Mouse (Mus musculus): Measurements from ENCODE around the gene Fxyd2.

Gene Fxyd2

GRCm38 (mm10) chr9:45429392-45429791 is 29.9 kb downstream of the Fxyd2 start:
- no peak for DNase-seq (ENCODE audit: low spot score)

GRCm38 (mm10) chr9:45429951-45430697 is 30.7 kb downstream of the Fxyd2 start:
- no peak for DNase-seq (ENCODE audit: low spot score)

DNA sequence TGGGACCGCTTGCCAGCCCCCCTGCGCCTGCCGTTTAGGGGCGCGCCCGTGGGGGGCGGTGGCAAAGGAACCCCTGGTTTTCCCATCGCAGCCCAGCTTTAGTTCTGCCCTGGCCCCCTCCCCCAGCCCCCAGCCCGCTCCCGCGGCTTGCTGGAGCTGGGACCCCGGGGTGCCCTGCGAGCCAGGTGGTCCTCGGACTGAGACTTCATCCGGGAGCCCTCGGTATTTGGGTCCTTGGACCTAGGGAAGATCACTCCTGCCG is 31.2 kb downstream of the Fxyd2 start:
- DNase-seq (ENCODE audit: low spot score) = no peak

DNA sequence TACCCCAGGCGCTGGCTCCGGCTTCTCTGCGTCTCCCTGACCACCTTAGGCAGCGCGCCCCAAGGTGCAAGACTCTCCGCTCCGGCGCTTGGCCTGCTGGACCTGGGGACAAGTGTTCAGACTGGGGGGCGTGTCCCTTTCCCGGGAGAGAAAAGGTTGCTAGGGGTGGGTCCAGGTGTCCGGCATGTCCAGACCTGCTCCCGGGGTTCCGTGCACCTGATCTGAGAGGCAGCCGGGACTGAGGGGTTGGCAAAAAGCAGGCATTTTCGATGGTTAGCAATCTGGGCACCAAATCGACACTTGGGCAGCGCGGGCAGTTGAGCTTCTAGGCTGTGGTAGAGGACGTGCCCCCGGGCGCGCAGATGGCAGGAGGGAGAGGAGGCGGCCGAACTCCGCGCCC is 31.7 kb downstream of the Fxyd2 start:
- no peak for DNase-seq (ENCODE audit: low spot score)

GRCm38 (mm10) chr9:45432639-45433038 is 33.2 kb downstream of the Fxyd2 start:
- no peak for DNase-seq (ENCODE audit: low spot score)

DNA sequence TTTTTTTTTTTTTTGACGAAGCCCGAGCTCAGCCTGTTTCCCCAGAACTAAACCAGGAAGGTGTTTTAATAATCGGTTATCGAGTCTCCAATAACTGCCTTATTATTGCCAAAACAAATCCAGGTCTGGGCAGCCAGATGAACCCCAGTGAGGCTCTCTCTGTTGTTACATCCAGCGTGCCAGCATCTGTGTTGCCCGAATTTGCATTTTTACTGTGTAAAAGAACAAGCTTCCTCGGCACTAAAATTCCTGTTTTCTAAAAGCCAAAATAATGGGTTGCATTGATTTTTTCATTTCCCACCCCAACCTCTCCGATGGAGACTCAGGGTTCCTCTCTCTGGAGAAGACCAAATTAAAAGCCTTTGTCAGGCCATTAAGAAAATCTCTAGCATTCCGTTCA is 33.6 kb downstream of the Fxyd2 start:
- DNase-seq (ENCODE audit: low spot score) = no peak

DNA sequence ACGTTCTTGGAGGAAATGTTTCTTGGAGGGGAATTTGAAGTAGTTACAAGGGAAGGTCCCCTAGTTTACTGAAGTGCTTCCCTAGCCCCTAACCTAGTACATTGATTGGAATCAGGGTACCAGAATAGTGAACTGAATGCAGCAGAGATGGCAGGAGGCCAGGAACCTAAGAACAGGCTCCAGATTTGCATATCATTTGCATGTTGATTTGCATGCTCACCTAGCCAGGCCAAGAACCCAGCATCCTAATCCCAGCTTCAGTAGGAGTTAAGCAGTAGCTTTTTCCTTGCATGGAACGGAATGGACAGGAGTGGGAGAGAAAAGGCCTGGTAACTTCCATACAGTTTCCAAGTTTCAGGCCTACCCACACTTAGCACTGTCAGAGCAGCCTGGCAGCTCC is 34.7 kb downstream of the Fxyd2 start:
- no peak for DNase-seq (ENCODE audit: low spot score)

DNA sequence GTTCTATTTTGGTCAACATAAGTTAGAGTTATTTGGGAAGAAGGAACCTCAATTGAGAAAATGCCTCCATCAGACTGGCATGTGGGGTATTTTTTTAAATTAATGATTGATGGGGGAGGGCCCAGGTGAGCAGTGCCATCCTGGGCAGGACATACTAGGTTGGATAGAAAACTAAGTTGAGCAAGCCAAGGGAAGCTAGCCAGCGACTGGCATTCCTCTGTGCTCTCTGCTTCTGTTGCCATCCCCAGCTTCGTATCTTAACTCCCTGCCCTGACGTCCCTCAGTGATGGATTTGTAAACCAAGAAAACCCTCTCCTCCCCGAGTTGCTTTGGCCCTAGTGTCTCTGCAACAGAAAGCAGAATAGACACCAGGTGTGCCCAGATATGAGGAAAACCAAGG is 39.6 kb downstream of the Fxyd2 start:
- no peak for DNase-seq (ENCODE audit: low spot score)

- no peak for DNase-seq (ENCODE audit: low spot score)
Observed at GRCm38 (mm10) chr9:45440083-45440784, 40.8 kb downstream of the Fxyd2 start.

GRCm38 (mm10) chr9:45444251-45444798 is 44.9 kb downstream of the Fxyd2 start:
- no peak for DNase-seq (ENCODE audit: low spot score)

- no peak for DNase-seq (ENCODE audit: low spot score)
Observed at GRCm38 (mm10) chr9:45449658-45450057, 50.2 kb downstream of the Fxyd2 start.

DNA sequence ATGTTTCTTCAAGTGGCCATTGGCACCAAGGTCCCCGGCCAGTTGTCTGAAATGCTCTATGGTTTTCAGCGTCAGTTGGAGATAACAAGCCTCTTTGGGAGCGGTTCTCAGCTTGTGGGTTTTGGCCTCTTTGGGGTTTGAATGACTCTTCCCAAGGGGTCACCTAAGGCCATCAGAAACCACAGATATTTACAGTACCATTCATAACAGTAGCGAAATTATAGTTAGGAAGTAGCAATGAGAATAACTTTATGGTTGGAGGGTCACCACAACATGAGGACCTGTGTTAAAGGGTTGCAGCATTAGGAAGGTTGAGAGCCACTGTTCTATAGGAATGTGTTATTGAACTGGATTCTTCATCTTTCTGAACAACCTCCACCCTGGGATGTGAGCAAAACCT is 51.9 kb downstream of the Fxyd2 start:
- DNase-seq (ENCODE audit: low spot score) = no peak

- DNase-seq (ENCODE audit: low spot score) = no peak
Observed at GRCm38 (mm10) chr9:45454032-45454431, 54.6 kb downstream of the Fxyd2 start.

DNA sequence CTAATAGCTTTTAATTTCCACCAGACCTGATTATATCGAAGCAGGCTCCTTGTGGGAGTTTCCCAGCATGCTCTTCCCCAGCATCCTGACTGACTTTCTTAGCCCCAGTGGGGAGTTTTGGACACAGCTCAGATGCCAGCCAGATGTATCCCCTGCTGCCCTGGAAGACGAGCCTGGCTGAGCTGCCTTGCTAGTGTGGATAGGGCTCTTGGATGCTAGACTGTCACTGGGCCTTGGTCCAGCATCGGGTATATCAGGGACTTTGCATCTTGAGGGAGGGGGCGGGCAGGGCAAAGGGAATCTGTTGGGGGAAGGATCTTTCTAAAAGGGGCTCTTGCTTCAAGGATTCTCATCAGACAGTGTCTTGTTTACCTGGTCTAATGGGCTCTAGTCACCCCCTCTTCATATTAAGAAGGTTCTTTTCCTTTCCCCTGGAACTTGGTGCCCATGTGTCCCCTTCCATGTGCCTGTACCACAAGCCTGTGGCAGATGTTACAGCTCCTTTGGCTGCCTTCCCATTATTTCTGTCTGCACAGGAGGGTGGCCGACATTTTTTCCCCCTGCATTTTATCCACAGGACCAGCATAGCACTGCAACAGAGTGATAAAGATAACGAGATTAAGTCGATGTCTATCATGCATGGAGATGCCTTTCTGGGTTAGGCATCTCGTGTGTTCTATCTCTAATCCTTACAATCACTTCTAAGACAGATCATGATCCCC is 55.6 kb downstream of the Fxyd2 start:
- DNase-seq (ENCODE audit: low spot score) = no peak

GRCm38 (mm10) chr9:45457200-45457599 is 57.7 kb downstream of the Fxyd2 start:
- DNase-seq (ENCODE audit: low spot score) = no peak

DNA sequence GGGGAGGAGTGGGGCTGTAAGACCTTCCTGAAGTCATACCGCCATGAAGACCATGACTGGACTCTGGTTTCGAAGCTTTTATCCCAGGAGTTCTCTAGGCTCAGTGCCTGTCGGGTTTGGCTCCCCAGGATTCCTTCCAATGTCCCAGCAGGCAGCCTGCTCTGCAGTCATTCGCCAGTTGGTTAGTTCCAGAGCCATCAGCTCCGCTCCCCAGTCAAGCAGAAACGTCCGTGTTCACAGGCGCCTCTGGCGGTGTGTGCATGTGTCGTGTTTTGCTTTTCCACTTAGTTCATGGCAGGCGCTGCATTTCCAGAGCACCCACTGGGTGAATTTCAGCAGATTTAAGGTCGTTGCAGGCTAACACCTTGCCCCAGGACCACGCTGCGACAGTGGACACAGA is 58.9 kb downstream of the Fxyd2 start:
- no peak for DNase-seq (ENCODE audit: low spot score)

Measured in c-Kit-positive CD71-positive TER-119-positive erythroid progenitor cells, embryonic 14.5 days (primary cell).